In genomic region chr17:84008035-84008681, GRCm38 (mm10) we compare ENCODE assay signal across 18 mouse cellular contexts.
A peak's percentile ranks its signal among the peaks of the same experiment; 100 is the strongest.
DNase-seq lines count a peak whose midpoint lies in the region; ATAC-seq lines count a peak whose summit lies in the region.
"Had no signal": no experiment of that assay in that cellular context is flagged by ENCODE, and none has a peak within 500 bp of the region (broad histone marks: within the 10 kb centered on the region; RNA-seq: fewer than 3 reads in every experiment).

No protein-coding gene starts in this region.

- H3K9ac ChIP-seq in kidney, embryonic 14.5 days (ENCODE audit: low read depth, low read length), result no peak overlapping the region
- no peak overlapping the region for H3K9ac ChIP-seq in limb, embryonic 12.5 days (replicated peaks)
- no peak overlapping the region for H3K9ac ChIP-seq in midbrain, embryonic 13.5 days (replicated peaks)
- H3K9ac ChIP-seq: embryonic facial prominence, embryonic 15.5 days; forebrain, embryonic 15.5 days; limb, embryonic 13.5 days had no signal

- peaks cover 16% of the 10 kb centered on the region for H3K4me1 ChIP-seq in kidney, embryonic 14.5 days (ENCODE audit: control insufficient read depth, insufficient read depth, low read length)
- H3K4me1 ChIP-seq in limb, embryonic 12.5 days (replicated peaks), result peaks cover 65% of the 10 kb centered on the region
- peaks cover 10% of the 10 kb centered on the region for H3K4me1 ChIP-seq in midbrain, embryonic 13.5 days (replicated peaks)

- no peaks in the 10 kb centered on the region for H3K36me3 ChIP-seq in kidney, embryonic 14.5 days (ENCODE audit: control insufficient read depth, insufficient read depth, low read length)
- H3K36me3 ChIP-seq in limb, embryonic 12.5 days, result no peaks in the 10 kb centered on the region
- H3K36me3 ChIP-seq in midbrain, embryonic 13.5 days, result no peaks in the 10 kb centered on the region
- H3K36me3 ChIP-seq: embryonic facial prominence, embryonic 15.5 days; forebrain, embryonic 15.5 days; limb, embryonic 13.5 days had no signal

- no peak for DNase-seq in kidney, postnatal 10 days
- DNase-seq in CD4-positive helper T cell, adult 2 months (ENCODE audit: low read depth, low spot score), result peak; percentile 75
- peak; percentile 56 for DNase-seq in T-cell, adult 2 months (ENCODE audit: low spot score)
- DNase-seq in cerebellum, postnatal 10 days, result no peak
- no peak for DNase-seq in heart, adult 8-10 months (ENCODE audit: low spot score)
- DNase-seq: B cell, adult 2 months; cerebellum, postnatal 25 days; heart, postnatal 10 days; kidney, adult 11 months; layer of hippocampus, adult 9-11 months; lung, postnatal 14 days; right cerebral cortex, postnatal 14 days had no signal

- no peaks in the 10 kb centered on the region for H3K27me3 ChIP-seq in kidney, embryonic 14.5 days (ENCODE audit: control insufficient read depth, insufficient read depth, low read length)
- no peaks in the 10 kb centered on the region for H3K27me3 ChIP-seq in limb, embryonic 12.5 days
- H3K27me3 ChIP-seq in midbrain, embryonic 13.5 days, result no peaks in the 10 kb centered on the region
- H3K27me3 ChIP-seq: embryonic facial prominence, embryonic 15.5 days; forebrain, embryonic 15.5 days; limb, embryonic 13.5 days had no signal

- no peak overlapping the region for H3K4me3 ChIP-seq in kidney, embryonic 14.5 days (ENCODE audit: low read length)
- H3K4me3 ChIP-seq in limb, embryonic 12.5 days (replicated peaks), result no peak overlapping the region
- H3K4me3 ChIP-seq in midbrain, embryonic 13.5 days (replicated peaks), result no peak overlapping the region
- H3K4me3 ChIP-seq: embryonic facial prominence, embryonic 15.5 days; forebrain, embryonic 15.5 days; limb, embryonic 13.5 days had no signal

- no peak overlapping the region for H3K4me2 ChIP-seq in kidney, embryonic 14.5 days (replicated peaks; ENCODE audit: low read depth, low read length)
- H3K4me2 ChIP-seq in limb, embryonic 12.5 days, result no peak overlapping the region
- no peak overlapping the region for H3K4me2 ChIP-seq in midbrain, embryonic 13.5 days (replicated peaks)
- H3K4me2 ChIP-seq: embryonic facial prominence, embryonic 15.5 days; forebrain, embryonic 15.5 days; limb, embryonic 13.5 days had no signal

- H3K27ac ChIP-seq in kidney, embryonic 14.5 days (ENCODE audit: low read depth, low read length), result no peak overlapping the region
- H3K27ac ChIP-seq in limb, embryonic 12.5 days, result peak overlapping the region; percentile 85; the same call in 1 of the 2 replicates
- H3K27ac ChIP-seq in midbrain, embryonic 13.5 days, result no peak overlapping the region

- WGBS in kidney, embryonic 14.5 days, result 83% methylated on average over 12 of the region's 12 CpGs
- WGBS in limb, embryonic 12.5 days, result 85% methylated on average over 12 of the region's 12 CpGs
- WGBS in midbrain, embryonic 13.5 days, result 93% methylated on average over 12 of the region's 12 CpGs

- 0 out of 2 replicates have a peak, but pooled peaks have one; percentile 54 for ATAC-seq in kidney, embryonic 14.5 days (ENCODE audit: low FRiP score, low TSS enrichment)
- ATAC-seq in limb, embryonic 12.5 days (ENCODE audit: insufficient number of reproducible peaks, insufficient read depth, low FRiP score, low TSS enrichment, low read depth), result no peak
- ATAC-seq in midbrain, embryonic 13.5 days, result no peak

- no peaks in the 10 kb centered on the region for H3K9me3 ChIP-seq in kidney, embryonic 14.5 days (ENCODE audit: control insufficient read depth, low read length)
- no peaks in the 10 kb centered on the region for H3K9me3 ChIP-seq in limb, embryonic 12.5 days
- no peaks in the 10 kb centered on the region for H3K9me3 ChIP-seq in midbrain, embryonic 13.5 days
- H3K9me3 ChIP-seq: embryonic facial prominence, embryonic 15.5 days; forebrain, embryonic 15.5 days; limb, embryonic 13.5 days had no signal

Comparison
In these comparisons a context has a peak if more than half of its experiments do, and no peak if none do; other contexts are left out.
1. DNase-seq: peak in CD4-positive helper T cell, adult 2 months (single experiment) and T-cell, adult 2 months (single experiment); none in kidney, postnatal 10 days (single experiment), cerebellum, postnatal 10 days (0 of 2) and heart, adult 8-10 months (single experiment).